Mouse (Mus musculus) hindbrain, embryonic 13.5 days (tissue): ENCODE results near the gene Il4. TPM values are rescaled to one million over a fixed set of nuclear protein-coding genes. Genes with fewer than 3 reads are reported as not detected.

Experiments
- ATAC-seq: fragments of 200-750 bp; cut with Nextera tagmentation; 2 replicates; pipeline ENCODE4 v1.8.0; 2017; ENCODE audit warnings: moderate TSS enrichment; ENCODE audit not compliant: low FRiP score
- H3K27ac ChIP-seq: fragments of 300-500 bp; sonication (generic); 2 replicates; pipeline ENCODE4 v1.5.1; 2015; ENCODE audit warnings: inconsistent platforms, mild to moderate bottlenecking, moderate library complexity
- H3K27me3 ChIP-seq: fragments of 300-500 bp; sonication (generic); 2 replicates; pipeline ENCODE4 v1.6.1; 2015; ENCODE audit warnings: mild to moderate bottlenecking, inconsistent platforms
- H3K36me3 ChIP-seq: fragments of 300-500 bp; sonication (generic); 2 replicates; pipeline ENCODE4 v1.6.1; 2015; ENCODE audit warnings: mild to moderate bottlenecking, inconsistent platforms
- H3K4me1 ChIP-seq: fragments of 300-500 bp; sonication (generic); replicated peaks from 2 replicates; pipeline ENCODE4 v1.6.1; 2015; ENCODE audit warnings: inconsistent platforms
- H3K4me2 ChIP-seq: fragments of 300-500 bp; sonication (generic); 2 replicates; pipeline ENCODE4 v1.6.1; 2015; ENCODE audit warnings: inconsistent platforms, mild to moderate bottlenecking, moderate library complexity
- H3K4me3 ChIP-seq: fragments of 300-500 bp; sonication (generic); 2 replicates; pipeline ENCODE4 v1.5.1; 2015; ENCODE audit warnings: mild to moderate bottlenecking, inconsistent platforms
- H3K9ac ChIP-seq: fragments of 300-500 bp; sonication (generic); 2 replicates; pipeline ENCODE4 v1.6.1; 2015; ENCODE audit warnings: mild to moderate bottlenecking, inconsistent platforms
- H3K9me3 ChIP-seq: fragments of 300-500 bp; sonication (generic); 2 replicates; pipeline ENCODE4 v1.6.1; 2016; ENCODE audit warnings: inconsistent platforms
- WGBS: fragments of 180-500 bp; shearing (Covaris S2); methylation state at CpG from one replicate; pipeline ENCODE4 v1.1.7; 2015; 5-methylcytosine and 5-hydroxymethylcytosine counted together
- polyA plus RNA-seq: library from polyadenylated mRNA; unstranded; fragments of >200 nt; fragmentation: Nextera tagmentation; extraction: Ambion mirVana; gene quantifications from 2 replicates; pipeline ENCODE4 v1.2.1, GENCODE M21; 2015

The Il4 gene
- polyA plus RNA-seq = 3.9 and 4.6 TPM in 2 replicates

DNA sequence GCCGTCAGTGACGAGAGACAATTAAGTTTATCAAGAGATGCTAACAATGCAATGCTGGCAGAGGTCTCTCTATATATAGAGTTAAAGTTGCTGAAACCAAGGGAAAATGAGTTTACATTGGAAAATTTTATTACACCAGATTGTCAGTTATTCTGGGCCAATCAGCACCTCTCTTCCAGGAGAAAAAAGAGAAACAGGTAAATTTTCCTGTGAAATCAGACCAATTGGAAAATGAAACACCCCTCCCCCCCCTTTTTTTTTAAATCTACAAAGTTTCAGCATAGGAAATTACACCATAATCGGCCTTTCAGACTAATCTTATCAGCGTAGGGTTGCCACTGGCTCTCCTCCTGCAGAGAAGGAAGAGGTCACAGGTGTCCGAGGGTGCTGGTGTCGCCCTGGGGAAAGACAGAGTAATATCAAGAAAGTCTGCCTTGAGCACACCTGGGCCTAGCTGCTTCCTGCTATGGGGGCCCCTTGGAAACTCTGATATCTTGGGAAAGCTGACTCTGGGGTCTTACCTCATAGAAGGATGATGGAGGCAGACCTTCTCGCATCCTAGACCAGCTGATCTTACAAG is at the start of gene Il4:
Gene Il4, minus strand, starts transcription at position 51 of the 580 bp plus-strand sequence.
- WGBS = 89% methylated on average over 7 of the region's 7 CpGs
- ATAC-seq = no peak
- H3K4me3 ChIP-seq = no peak within 1 kb of the TSS
- H3K27ac ChIP-seq = no peak within 1 kb of the TSS
- H3K9me3 ChIP-seq = no peaks in the 10 kb centered on the region
- no peaks in the 10 kb centered on the region for H3K4me1 ChIP-seq
- H3K9ac ChIP-seq = no peak within 1 kb of the TSS
- H3K4me2 ChIP-seq = no peak within 1 kb of the TSS
- H3K36me3 ChIP-seq = no peaks in the 10 kb centered on the region
- H3K27me3 ChIP-seq = no peaks in the 10 kb centered on the region

DNA sequence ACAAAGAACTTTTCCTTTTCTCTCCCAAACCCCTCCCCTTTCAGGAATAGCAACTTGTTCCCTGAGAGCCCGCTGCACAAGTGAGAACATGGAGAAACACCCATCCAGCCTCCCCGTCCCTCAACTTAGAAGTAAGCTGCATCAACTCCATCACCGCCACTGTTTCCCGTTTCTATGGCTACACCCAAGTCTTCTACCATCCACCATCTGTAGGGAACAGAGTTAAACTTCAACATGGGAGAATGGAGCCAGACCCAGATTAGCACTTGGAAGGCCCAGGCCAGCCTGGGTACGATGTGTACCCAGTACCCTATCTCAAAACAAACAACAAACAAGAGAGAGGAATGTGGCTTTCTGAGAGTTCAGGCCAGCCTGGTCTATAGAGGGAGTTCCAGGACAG is 45.6 kb upstream of the Il4 start:
- Histone ChIP-seq H3K27me3 (no peaks in the 10 kb centered on the region), H3K36me3 (peaks cover 23% of the 10 kb centered on the region), H3K4me1 (no peaks in the 10 kb centered on the region), H3K4me2 (no peak overlapping the region), H3K9me3 (no peaks in the 10 kb centered on the region), H3K9ac (no peak overlapping the region), H3K4me3 (no peak overlapping the region), H3K27ac (no peak overlapping the region)
- 86% methylated on average over 5 of the region's 5 CpGs for WGBS
- ATAC-seq = no peak

DNA sequence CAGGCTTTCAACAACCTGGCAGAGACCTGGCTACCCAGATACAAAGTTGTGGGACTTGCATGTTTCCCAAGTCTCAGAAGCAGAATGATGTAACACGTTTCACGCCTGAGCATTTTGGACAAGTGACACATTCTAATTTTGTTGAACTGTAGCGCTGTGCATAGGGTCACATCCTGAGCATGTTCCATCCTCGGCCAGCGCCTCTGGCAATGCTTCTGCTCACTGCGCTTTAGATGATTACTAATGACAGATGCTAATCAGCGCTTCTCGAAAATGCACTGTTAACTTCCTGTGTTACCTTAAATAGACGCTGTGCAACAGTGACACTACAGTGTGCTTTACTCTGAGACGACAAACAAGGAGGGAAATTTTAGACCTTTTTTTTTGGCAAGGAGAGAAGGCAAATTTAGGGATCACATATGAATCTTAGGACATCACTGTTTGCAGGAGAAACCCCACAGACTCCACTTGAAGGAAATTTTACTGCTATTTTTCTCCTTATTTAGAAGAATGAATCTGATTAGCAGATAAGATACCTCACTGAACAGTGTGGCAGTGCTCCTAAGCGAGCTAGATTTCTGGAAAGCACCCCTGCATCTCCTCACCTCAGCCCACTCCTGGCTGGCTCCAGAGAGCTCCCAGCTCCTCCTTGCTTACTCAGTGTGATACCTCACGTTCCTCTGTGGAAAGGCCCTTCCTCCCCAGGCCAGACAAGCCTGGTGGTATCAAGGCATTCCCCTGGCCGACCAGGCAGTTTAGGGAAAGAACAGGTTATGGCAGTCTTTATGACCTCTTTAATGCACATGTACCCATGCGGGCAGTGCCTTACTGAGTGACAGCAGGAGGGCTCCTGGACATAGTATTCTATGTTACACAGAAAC is 44.6 kb upstream of the Il4 start:
- ATAC-seq = no peak
- H3K36me3 ChIP-seq = peaks cover 23% of the 10 kb centered on the region
- H3K27ac ChIP-seq = no peak overlapping the region
- H3K4me2 ChIP-seq = no peak overlapping the region
- no peaks in the 10 kb centered on the region for H3K9me3 ChIP-seq
- H3K4me1 ChIP-seq = no peaks in the 10 kb centered on the region
- H3K27me3 ChIP-seq = no peaks in the 10 kb centered on the region
- H3K9ac ChIP-seq = no peak overlapping the region
- H3K4me3 ChIP-seq = no peak overlapping the region
- 85% methylated on average over 14 of the region's 14 CpGs for WGBS

DNA sequence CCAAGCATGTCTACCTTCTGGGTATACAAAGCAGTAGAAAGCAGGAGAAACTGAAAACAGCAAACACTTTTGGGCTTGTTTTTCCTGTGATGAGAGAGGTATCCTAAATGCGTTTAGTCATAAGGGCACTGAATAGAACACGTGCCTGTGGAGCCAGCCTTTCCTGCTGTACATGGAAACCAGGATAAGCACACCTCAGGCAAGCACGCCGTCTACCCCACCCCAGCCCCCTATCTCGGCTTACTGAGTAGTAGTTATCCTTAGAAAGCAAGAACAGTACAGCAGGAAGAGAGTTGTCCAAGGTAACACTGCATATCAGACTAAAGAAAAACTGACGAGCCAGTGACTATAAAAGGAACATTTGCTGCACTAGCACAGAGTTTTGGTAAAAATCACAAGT is 39.4 kb upstream of the Il4 start:
- Histone ChIP-seq H3K27me3 (no peaks in the 10 kb centered on the region), H3K4me2 (no peak overlapping the region), H3K9me3 (no peaks in the 10 kb centered on the region), H3K4me1 (no peaks in the 10 kb centered on the region), H3K4me3 (no peak overlapping the region), H3K9ac (no peak overlapping the region), H3K36me3 (peaks cover 13% of the 10 kb centered on the region), H3K27ac (no peak overlapping the region)
- ATAC-seq = no peak
- 90% methylated on average over 6 of the region's 6 CpGs for WGBS

DNA sequence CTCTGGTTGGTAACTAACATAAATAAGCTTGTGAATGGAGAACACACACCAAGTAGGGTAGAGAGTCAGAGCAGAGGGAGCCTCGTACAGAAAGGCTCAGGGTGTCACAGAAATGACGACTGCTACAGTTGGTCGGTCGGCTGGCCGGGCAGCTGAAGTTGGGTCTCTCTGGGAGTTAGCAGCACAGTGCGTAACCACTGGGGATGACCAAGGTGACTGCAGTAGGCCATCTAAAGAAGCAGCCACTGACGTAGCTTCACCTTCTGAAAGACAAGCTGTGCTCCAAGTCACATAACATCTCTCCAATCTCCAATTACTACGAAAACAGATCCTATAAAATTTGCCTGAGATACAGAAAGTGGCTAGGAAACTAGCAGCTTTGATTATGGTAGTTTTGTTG is 38.9 kb upstream of the Il4 start:
- Histone ChIP-seq H3K36me3 (peaks cover 15% of the 10 kb centered on the region), H3K27me3 (no peaks in the 10 kb centered on the region), H3K9ac (no peak overlapping the region), H3K27ac (no peak overlapping the region), H3K4me3 (no peak overlapping the region), H3K4me1 (no peaks in the 10 kb centered on the region), H3K9me3 (no peaks in the 10 kb centered on the region), H3K4me2 (no peak overlapping the region)
- 88% methylated on average over 8 of the region's 8 CpGs for WGBS
- ATAC-seq = no peak

DNA sequence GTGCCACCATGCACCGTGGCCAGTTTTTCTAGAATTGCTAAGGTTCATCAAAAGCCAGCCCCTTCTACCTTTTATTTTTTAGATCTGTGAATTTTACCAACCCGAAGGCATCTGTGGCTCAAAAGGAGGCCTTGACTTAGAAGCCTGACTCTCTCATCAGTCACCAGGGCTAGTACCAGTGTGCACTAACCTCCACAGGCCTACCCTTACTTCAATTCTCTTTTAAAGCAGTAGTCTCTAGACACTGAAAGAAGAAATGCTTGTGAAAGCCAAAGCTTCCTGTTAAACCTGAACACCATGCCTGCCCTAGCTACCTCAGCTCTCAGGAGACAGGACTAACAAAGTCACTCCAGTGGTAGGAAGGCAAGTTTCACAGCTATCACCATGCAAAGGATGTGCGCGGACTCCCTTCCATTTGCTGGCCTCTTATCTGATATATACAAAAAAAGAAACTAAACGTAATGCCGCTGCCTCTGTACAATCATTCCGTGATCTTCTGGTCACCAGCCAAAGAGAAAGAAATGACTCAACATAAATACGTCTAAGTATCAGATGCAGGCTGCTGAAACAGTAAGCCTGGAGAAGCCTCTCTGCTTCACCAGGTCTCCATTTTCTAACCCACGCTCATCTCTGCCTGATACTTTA is 38.2 kb upstream of the Il4 start:
- Histone ChIP-seq H3K27me3 (no peaks in the 10 kb centered on the region), H3K9me3 (no peaks in the 10 kb centered on the region), H3K4me1 (no peaks in the 10 kb centered on the region), H3K4me2 (no peak overlapping the region), H3K27ac (no peak overlapping the region), H3K9ac (no peak overlapping the region), H3K36me3 (peaks cover 20% of the 10 kb centered on the region), H3K4me3 (no peak overlapping the region)
- WGBS = 93% methylated on average over 9 of the region's 9 CpGs
- no peak for ATAC-seq

DNA sequence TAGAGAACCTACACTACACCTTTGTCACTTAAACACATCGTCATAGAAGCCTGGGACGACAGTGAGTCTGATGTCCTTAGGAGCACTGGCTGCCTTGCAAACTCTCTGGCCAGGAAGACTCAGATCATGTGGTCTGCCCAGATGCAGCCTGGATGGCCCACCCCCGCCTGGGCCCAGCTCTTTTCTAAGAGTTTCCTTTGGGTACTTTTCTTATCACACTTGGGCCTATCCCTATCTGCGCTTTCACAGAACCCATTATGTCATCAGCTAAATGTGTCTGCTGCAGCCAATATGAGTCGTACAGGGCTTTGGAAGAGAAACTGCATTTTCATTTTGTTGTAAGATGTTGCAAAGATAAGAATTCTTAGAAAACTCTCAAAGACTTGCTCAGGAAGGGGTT is 36.6 kb upstream of the Il4 start:
- Histone ChIP-seq H3K36me3 (peaks cover 36% of the 10 kb centered on the region), H3K9ac (no peak overlapping the region), H3K27ac (no peak overlapping the region), H3K27me3 (no peaks in the 10 kb centered on the region), H3K4me2 (no peak overlapping the region), H3K4me1 (no peaks in the 10 kb centered on the region), H3K4me3 (no peak overlapping the region), H3K9me3 (no peaks in the 10 kb centered on the region)
- ATAC-seq = no peak
- 93% methylated on average over 5 of the region's 5 CpGs for WGBS

DNA sequence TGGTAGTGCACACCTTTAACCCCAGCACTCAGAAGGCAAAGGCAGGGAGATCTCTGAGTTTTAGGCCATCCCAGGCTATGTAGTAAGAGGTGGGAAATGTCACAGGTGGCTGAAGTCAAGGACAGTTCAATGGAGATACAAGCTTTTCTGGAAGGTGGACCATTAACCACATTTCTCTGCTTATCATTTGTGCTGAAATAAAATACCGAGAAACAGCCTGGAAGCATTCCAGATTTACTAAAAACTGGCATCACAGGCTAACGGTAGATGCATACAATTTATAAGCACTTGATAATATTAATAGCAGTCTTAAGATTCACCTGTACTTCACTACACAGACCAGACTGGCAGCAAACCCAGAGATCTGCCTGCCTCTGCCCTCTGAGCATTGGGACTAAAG is 34.0 kb upstream of the Il4 start:
- no peak for ATAC-seq
- peaks cover 42% of the 10 kb centered on the region for H3K36me3 ChIP-seq
- H3K27ac ChIP-seq = no peak overlapping the region
- WGBS = 94% methylated on average over 2 of the region's 2 CpGs
- no peak overlapping the region for H3K4me2 ChIP-seq
- H3K4me1 ChIP-seq = no peaks in the 10 kb centered on the region
- no peaks in the 10 kb centered on the region for H3K9me3 ChIP-seq
- no peaks in the 10 kb centered on the region for H3K27me3 ChIP-seq
- H3K4me3 ChIP-seq = no peak overlapping the region
- H3K9ac ChIP-seq = no peak overlapping the region

DNA sequence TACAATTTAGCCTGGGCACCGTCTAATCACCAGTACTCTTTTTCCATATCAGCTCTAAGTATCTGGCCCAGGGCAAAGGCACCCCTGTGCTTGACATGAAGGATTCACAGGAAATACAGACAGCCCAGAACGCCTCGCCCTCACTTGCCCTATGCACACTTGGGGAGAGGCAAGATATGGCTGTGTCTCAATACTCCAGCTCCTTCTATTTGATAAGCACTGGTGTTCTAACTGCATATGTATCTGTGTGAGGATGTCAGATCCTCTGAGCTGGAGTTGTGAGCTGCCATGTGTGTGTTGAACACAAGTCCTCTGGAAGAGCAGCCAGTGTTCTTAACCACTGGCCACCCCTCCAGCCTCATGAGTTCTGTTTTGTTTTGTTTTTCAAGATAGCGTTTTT is 33.0 kb upstream of the Il4 start:
- H3K36me3 ChIP-seq = peaks cover 42% of the 10 kb centered on the region
- H3K4me3 ChIP-seq = no peak overlapping the region
- H3K27ac ChIP-seq = no peak overlapping the region
- no peaks in the 10 kb centered on the region for H3K4me1 ChIP-seq
- no peak for ATAC-seq
- H3K4me2 ChIP-seq = no peak overlapping the region
- H3K9ac ChIP-seq = no peak overlapping the region
- WGBS = 87% methylated on average over 4 of the region's 4 CpGs
- H3K27me3 ChIP-seq = no peaks in the 10 kb centered on the region
- H3K9me3 ChIP-seq = no peaks in the 10 kb centered on the region

DNA sequence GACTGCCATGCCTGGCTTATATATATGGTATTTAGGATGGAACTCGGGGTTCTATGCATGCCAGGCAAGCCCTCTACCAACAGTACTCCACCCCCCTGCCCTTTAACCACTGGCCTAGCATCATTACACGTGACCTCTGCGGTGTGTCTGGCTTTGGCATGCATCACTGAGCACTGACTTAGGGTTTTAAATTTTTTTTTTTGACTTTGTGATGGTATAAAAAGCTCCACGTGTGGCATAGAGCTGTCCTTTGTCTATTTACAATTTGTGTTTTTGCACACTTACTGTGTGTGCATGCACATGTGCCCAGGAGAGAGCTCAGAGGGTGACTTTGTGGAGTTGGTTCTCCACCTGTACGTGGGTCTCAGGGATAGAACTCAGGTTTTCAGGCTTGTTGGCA is 25.5 kb upstream of the Il4 start:
- H3K27ac ChIP-seq = no peak overlapping the region

DNA sequence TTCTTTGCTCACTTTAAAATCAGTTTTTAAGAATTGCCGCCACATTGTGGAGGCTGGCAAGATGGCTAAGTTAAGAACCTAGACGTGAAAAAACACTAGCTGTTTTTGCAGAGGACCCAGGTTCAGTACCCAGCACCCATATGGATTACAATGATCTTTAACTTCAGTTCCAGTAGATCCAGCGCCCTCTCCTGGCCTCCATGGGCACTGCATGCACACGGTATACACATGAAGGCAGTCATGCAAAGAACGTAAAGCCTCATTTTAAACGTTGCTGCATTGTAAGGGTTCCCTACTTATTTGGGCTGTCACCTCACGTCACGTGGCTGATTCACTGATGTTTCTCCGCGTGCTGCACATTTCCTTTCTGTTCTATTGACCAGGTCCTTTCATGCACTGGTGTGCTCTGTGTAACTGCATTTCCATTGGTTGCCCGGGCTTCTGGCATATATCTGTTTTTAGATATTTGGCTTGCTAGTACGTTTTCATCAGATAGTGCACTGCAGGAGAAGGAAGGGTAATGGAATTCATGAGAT is 24.3 kb upstream of the Il4 start:
- Histone ChIP-seq H3K9ac (no peak overlapping the region), H3K9me3 (no peaks in the 10 kb centered on the region), H3K4me1 (no peaks in the 10 kb centered on the region), H3K36me3 (no peaks in the 10 kb centered on the region), H3K27ac (no peak overlapping the region), H3K4me2 (no peak overlapping the region), H3K27me3 (peaks cover 1% of the 10 kb centered on the region), H3K4me3 (no peak overlapping the region)
- no peak for ATAC-seq
- WGBS = 81% methylated on average over 12 of the region's 12 CpGs

More for the DNA sequence above, 25.5 kb upstream of the Il4 start:
- no peaks in the 10 kb centered on the region for H3K36me3 ChIP-seq
- H3K9ac ChIP-seq = no peak overlapping the region
- WGBS = 79% methylated on average over 5 of the region's 5 CpGs
- no peaks in the 10 kb centered on the region for H3K4me1 ChIP-seq
- ATAC-seq = no peak
- H3K4me2 ChIP-seq = no peak overlapping the region
- no peaks in the 10 kb centered on the region for H3K27me3 ChIP-seq
- no peaks in the 10 kb centered on the region for H3K9me3 ChIP-seq
- H3K4me3 ChIP-seq = no peak overlapping the region

DNA sequence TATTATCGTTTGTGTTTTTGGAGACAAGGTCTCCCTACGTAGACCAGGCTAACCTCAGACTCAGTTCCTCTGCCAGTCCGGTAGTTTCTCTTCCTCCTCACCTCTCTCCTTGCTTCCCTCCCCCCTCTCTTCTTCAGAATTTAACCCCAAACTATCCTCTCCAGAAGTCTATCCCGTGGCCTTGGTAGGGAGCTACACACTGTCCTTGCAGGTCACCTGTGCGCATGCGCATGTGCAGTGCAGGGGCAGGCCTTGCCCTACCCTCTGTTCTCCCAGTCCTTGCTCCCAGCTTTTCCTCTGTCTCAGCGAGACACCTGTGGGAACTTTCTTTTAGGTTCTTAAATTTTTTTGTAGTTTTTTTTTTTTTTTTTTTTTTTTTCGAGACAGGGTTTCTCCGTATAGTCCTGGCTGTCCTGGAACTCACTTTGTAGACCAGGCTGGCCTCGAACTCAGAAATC is 19.4 kb upstream of the Il4 start:
- no peak overlapping the region for H3K9ac ChIP-seq
- peaks cover 37% of the 10 kb centered on the region for H3K27me3 ChIP-seq
- H3K27ac ChIP-seq = no peak overlapping the region
- H3K4me1 ChIP-seq = peaks cover 15% of the 10 kb centered on the region
- H3K36me3 ChIP-seq = no peaks in the 10 kb centered on the region
- no peaks in the 10 kb centered on the region for H3K9me3 ChIP-seq
- no peak overlapping the region for H3K4me3 ChIP-seq
- ATAC-seq = no peak
- H3K4me2 ChIP-seq = no peak overlapping the region
- WGBS = 85% methylated on average over 10 of the region's 10 CpGs
